Mouse (Mus musculus): ENCODE data around the gene Sys1.

Sys1 gene

GRCm38 (mm10) chr2:164435216-164436090, 21.3 kb upstream of the Sys1 start:
- no peak for DNase-seq

- DNase-seq, result peak in 1 of 2 experiments; percentile 28
These were observed 20.4 kb upstream of the Sys1 start for GRCm38 (mm10) chr2:164436215-164436913.

GRCm38 (mm10) chr2:164436961-164437360, 19.8 kb upstream of the Sys1 start:
- DNase-seq, result peak in 1 of 2 experiments; percentile 16

- DNase-seq, result no peak
These were observed 19.1 kb upstream of the Sys1 start for GRCm38 (mm10) chr2:164437710-164438109.

- no peak for DNase-seq
These were observed 18.5 kb upstream of the Sys1 start for GRCm38 (mm10) chr2:164438257-164438656.

GRCm38 (mm10) chr2:164439001-164439421, 17.8 kb upstream of the Sys1 start:
- peak; percentile 22 to 28 for DNase-seq

GRCm38 (mm10) chr2:164440314-164440713, 16.4 kb upstream of the Sys1 start:
- DNase-seq, result no peak

- no peak for DNase-seq
These were observed 15.6 kb upstream of the Sys1 start for GRCm38 (mm10) chr2:164441155-164441554.

GRCm38 (mm10) chr2:164441731-164442130, 15.0 kb upstream of the Sys1 start:
- DNase-seq, result no peak

GRCm38 (mm10) chr2:164442315-164443050, 14.3 kb upstream of the Sys1 start:
- no peak for DNase-seq

- peak; percentile 29 to 38 for DNase-seq
These were observed 13.7 kb upstream of the Sys1 start for GRCm38 (mm10) chr2:164443051-164443437.

- no peak for DNase-seq
These were observed 13.2 kb upstream of the Sys1 start, which contains the start of gene Sdc4 for GRCm38 (mm10) chr2:164443460-164444000. Gene Sdc4, minus strand, starts transcription at chr2:164443887.

- no peak for DNase-seq
These were observed 12.1 kb upstream of the Sys1 start for GRCm38 (mm10) chr2:164444701-164445100.

GRCm38 (mm10) chr2:164445399-164446085, 11.2 kb upstream of the Sys1 start:
- no peak for DNase-seq

GRCm38 (mm10) chr2:164446086-164446469, 10.7 kb upstream of the Sys1 start:
- DNase-seq, result no peak

- DNase-seq, result no peak
These were observed 8.6 kb upstream of the Sys1 start for GRCm38 (mm10) chr2:164448140-164448539.

- no peak for DNase-seq
These were observed 7.8 kb upstream of the Sys1 start for GRCm38 (mm10) chr2:164448921-164449320.

GRCm38 (mm10) chr2:164449341-164450042, 7.3 kb upstream of the Sys1 start:
- no peak for DNase-seq

GRCm38 (mm10) chr2:164452000-164452676, 4.6 kb upstream of the Sys1 start:
- no peak for DNase-seq

- no peak for DNase-seq
These were observed 3.6 kb upstream of the Sys1 start for GRCm38 (mm10) chr2:164453047-164453757.
